Mouse (Mus musculus) cerebellum, adult 2 months (tissue): ENCODE results near the gene Trp53tg5. TPM values are rescaled to one million over a fixed set of nuclear protein-coding genes. Genes with fewer than 3 reads are reported as not detected.

Experiments
- DNase-seq, 2 experiments: peaks; one replicate each; pipeline ENCODE4 v3.0.0; 2021
- H3K27ac ChIP-seq: fragments of 200-500 bp; 2 replicates; pipeline ENCODE4 v1.5.1; 2012; ENCODE audit warnings: low read length, control low read depth, inconsistent platforms; ENCODE audit not compliant: insufficient read depth
- H3K27me3 ChIP-seq: fragments of 200-500 bp; 2 replicates; pipeline ENCODE4 v1.6.1; 2012; ENCODE audit warnings: inconsistent platforms, mild to moderate bottlenecking, low read length, moderate library complexity; ENCODE audit not compliant: control insufficient read depth, insufficient read depth
- H3K4me1 ChIP-seq: fragments of 200-500 bp; 2 replicates; pipeline ENCODE4 v1.6.1; 2011; ENCODE audit warnings: low read length; ENCODE audit not compliant: control insufficient read depth, insufficient read depth
- H3K4me3 ChIP-seq: fragments of 200-500 bp; replicated peaks from 2 replicates; pipeline ENCODE3; 2011; ENCODE audit warnings: mild to moderate bottlenecking, low read depth, low read length, control low read depth; ENCODE audit not compliant: insufficient read depth
- CTCF ChIP-seq: fragments of 200-500 bp; IDR thresholded peaks from 2 replicates; pipeline ENCODE4 v1.5.1; 2011; ENCODE audit warnings: low read depth, mild to moderate bottlenecking, control low read depth, low read length, moderate library complexity, borderline replicate concordance; ENCODE audit not compliant: insufficient read depth
- POLR2A ChIP-seq: fragments of 200-500 bp; IDR thresholded peaks from 2 replicates; pipeline ENCODE4 v1.6.1; 2011; ENCODE audit warnings: low read length, control low read depth, borderline replicate concordance; ENCODE audit not compliant: insufficient read depth
- WGBS: fragments of 180-500 bp; shearing (Covaris S2); methylation state at CpG from one replicate; pipeline ENCODE4 v1.1.7; 2018; 5-methylcytosine and 5-hydroxymethylcytosine counted together
- polyA plus RNA-seq: library from polyadenylated mRNA; depleted of rRNA; stranded (reverse); fragments of >200 nt; gene quantifications from 2 replicates; pipeline ENCODE4 v1.2.3, GENCODE M21; 2012

Gene Trp53tg5
- polyA plus RNA-seq, 1 experiment, result not detected

- H3K4me3 ChIP-seq, result no peak overlapping the region
- no peak overlapping the region for H3K27ac ChIP-seq
- no peak for TF ChIP-seq CTCF
- TF ChIP-seq POLR2A, result no peak
- 0 out of 2 replicates have a peak, but pooled peaks cover 4% of the 10 kb centered on the region for H3K4me1 ChIP-seq
- DNase-seq, result no peak
- WGBS, result 11% methylated on average over 7 of the region's 7 CpGs
- H3K27me3 ChIP-seq, result no peaks in the 10 kb centered on the region
Observed at GRCm38 (mm10) chr2:164500511-164500910, 27.0 kb upstream of the Trp53tg5 start.

GRCm38 (mm10) chr2:164499317-164499716 lies 25.8 kb upstream of the Trp53tg5 start:
- 0 out of 2 replicates have a peak, but pooled peaks cover 4% of the 10 kb centered on the region for H3K4me1 ChIP-seq
- H3K27ac ChIP-seq, result no peak overlapping the region
- WGBS, result 63% methylated on average over 5 of the region's 5 CpGs
- H3K4me3 ChIP-seq, result no peak overlapping the region
- H3K27me3 ChIP-seq, result no peaks in the 10 kb centered on the region
- TF ChIP-seq POLR2A (no peak), CTCF (no peak)
- no peak for DNase-seq

GRCm38 (mm10) chr2:164497691-164498268 lies 24.3 kb upstream of the Trp53tg5 start:
- Histone ChIP-seq H3K27ac (no peak overlapping the region), H3K4me3 (peak overlapping the region; percentile 99), H3K27me3 (no peaks in the 10 kb centered on the region), H3K4me1 (0 out of 2 replicates have a peak, but pooled peaks cover 4% of the 10 kb centered on the region)
- TF ChIP-seq CTCF (no peak), POLR2A (no peak)
- 5% methylated on average over 21 of the region's 21 CpGs for WGBS
- peak in 1 of 2 experiments; percentile 35 for DNase-seq

GRCm38 (mm10) chr2:164496847-164497690 lies 23.5 kb upstream of the Trp53tg5 start, which contains the start of gene Pigt:
Pigt (plus strand) TSS chr2:164497520.
- peak within 1 kb of the TSS; percentile 91 for H3K27ac ChIP-seq
- no peaks in the 10 kb centered on the region for H3K27me3 ChIP-seq
- DNase-seq, result peak; percentile 90 to 91
- peak within 1 kb of the TSS; percentile 99 for H3K4me3 ChIP-seq
- 4% methylated on average over 43 of the region's 43 CpGs for WGBS
- 0 out of 2 replicates have a peak, but pooled peaks cover 4% of the 10 kb centered on the region for H3K4me1 ChIP-seq
- TF ChIP-seq POLR2A (peak; percentile 96), CTCF (no peak)

- Histone ChIP-seq H3K27me3 (no peaks in the 10 kb centered on the region), H3K27ac (no peak overlapping the region), H3K4me3 (no peak overlapping the region), H3K4me1 (0 out of 2 replicates have a peak, but pooled peaks cover 4% of the 10 kb centered on the region)
- 47% methylated on average over 1 of the region's 1 CpGs for WGBS
- DNase-seq, result no peak
- TF ChIP-seq CTCF, result no peak
Observed at GRCm38 (mm10) chr2:164496331-164496730, 22.8 kb upstream of the Trp53tg5 start.

- H3K4me3 ChIP-seq, result no peak overlapping the region
- WGBS, result 37% methylated on average over 2 of the region's 2 CpGs
- H3K27me3 ChIP-seq, result no peaks in the 10 kb centered on the region
- no peaks in the 10 kb centered on the region for H3K4me1 ChIP-seq
- H3K27ac ChIP-seq, result no peak overlapping the region; the same call in 1 of the 2 replicates
- DNase-seq, result peak in 1 of 2 experiments; percentile 36
- TF ChIP-seq POLR2A (no peak), CTCF (no peak)
Observed at GRCm38 (mm10) chr2:164494126-164494525, 20.6 kb upstream of the Trp53tg5 start.

GRCm38 (mm10) chr2:164487812-164488211 lies 14.3 kb upstream of the Trp53tg5 start:
- DNase-seq, result peak; percentile 77 to 84
- peak overlapping the region; percentile 55 for H3K4me3 ChIP-seq
- H3K4me1 ChIP-seq, result peaks cover 9% of the 10 kb centered on the region
- H3K27ac ChIP-seq, result peak overlapping the region; percentile 85
- H3K27me3 ChIP-seq, result no peaks in the 10 kb centered on the region
- 7% methylated on average over 9 of the region's 9 CpGs for WGBS
- TF ChIP-seq CTCF, result no peak
- TF ChIP-seq POLR2A, result 0 out of 2 replicates have a peak, but pooled peaks have one; percentile 20

GRCm38 (mm10) chr2:164487115-164487527 lies 13.6 kb upstream of the Trp53tg5 start:
- Histone ChIP-seq H3K27me3 (no peaks in the 10 kb centered on the region), H3K4me3 (peak overlapping the region; percentile 55), H3K27ac (peak overlapping the region; percentile 85), H3K4me1 (peaks cover 9% of the 10 kb centered on the region)
- TF ChIP-seq CTCF (no peak), POLR2A (peak; percentile 26; the same call in 1 of the 2 replicates)
- DNase-seq, result no peak
- WGBS, result 2% methylated on average over 11 of the region's 11 CpGs
